Mouse (Mus musculus) heart, adult 2 months (tissue): Measurements from ENCODE around the gene Agfg2.

Experiments
- CTCF ChIP-seq: fragments of 200-600 bp; IDR thresholded peaks from 2 replicates; pipeline ENCODE4 v1.8.1; 2022; ENCODE audit warnings: antibody characterized with exemption, mild to moderate bottlenecking, moderate library complexity
- POLR2A ChIP-seq: fragments of 200-500 bp; IDR thresholded peaks from 2 replicates; pipeline ENCODE4 v1.6.1; 2011; ENCODE audit warnings: mild to moderate bottlenecking, low read depth, low read length, control low read depth; ENCODE audit not compliant: insufficient read depth

DNA sequence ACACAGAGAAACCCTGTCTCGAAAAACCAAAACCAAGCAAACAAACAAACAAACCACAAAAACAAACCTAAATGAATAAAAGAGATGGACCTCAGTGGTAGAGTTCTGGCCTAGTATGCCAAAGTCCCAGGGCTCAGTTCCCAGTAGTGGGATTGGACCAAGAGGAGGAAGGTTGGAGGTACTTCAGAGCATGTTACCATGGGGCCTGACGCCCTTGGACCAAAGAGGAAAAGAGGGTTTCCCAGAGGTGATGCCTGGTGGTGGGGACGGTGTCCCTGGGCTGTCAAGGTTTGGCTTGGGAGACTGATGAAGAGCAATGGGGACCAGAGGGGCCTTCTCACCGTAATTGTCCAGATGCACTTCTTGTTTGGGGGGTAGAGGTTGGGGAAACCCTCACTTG, 74.5 kb downstream of the Agfg2 start:
- no peak for TF ChIP-seq POLR2A
- TF ChIP-seq CTCF = no peak
